Mouse (Mus musculus) frontal cortex, postnatal 14 days (tissue): ENCODE results near the gene Bcl2l2.

ENCODE experiments used
- DNase-seq, 2 experiments: peaks; one replicate each; pipeline ENCODE4 v3.0.0; 2022; ENCODE audit warnings: low spot score in 2 of 2

The Bcl2l2 gene

GRCm38 (mm10) chr14:54936831-54937160 is 53.6 kb downstream of the Bcl2l2 start:
- DNase-seq, result no peak

- no peak for DNase-seq
These were observed 54.4 kb downstream of the Bcl2l2 start for GRCm38 (mm10) chr14:54937361-54938182.
